Mouse (Mus musculus) heart, adult 8-10 months (tissue): ENCODE measurements around the gene Kcnip4. TPM values are rescaled to one million over a fixed set of nuclear protein-coding genes. Genes with fewer than 3 reads are reported as not detected.
A peak's percentile ranks its signal among the peaks of the same experiment; 100 is the strongest.

ENCODE experiments used
- DNase-seq: peaks from one replicate; pipeline ENCODE4 v3.0.0; 2022; ENCODE audit warnings: low spot score
- total RNA-seq, 4 experiments: library from RNA; stranded (reverse); gene quantifications; 2 replicates each; pipeline ENCODE4 v1.2.4; 2022

Gene Kcnip4
- total RNA-seq, 4 experiments from 2014 or later: 0.12 to 0.20 TPM; not detected in 2

- no peak for DNase-seq
These were observed 1112.4 kb downstream of the Kcnip4 start for GRCm38 (mm10) chr5:48412261-48412660.

DNA sequence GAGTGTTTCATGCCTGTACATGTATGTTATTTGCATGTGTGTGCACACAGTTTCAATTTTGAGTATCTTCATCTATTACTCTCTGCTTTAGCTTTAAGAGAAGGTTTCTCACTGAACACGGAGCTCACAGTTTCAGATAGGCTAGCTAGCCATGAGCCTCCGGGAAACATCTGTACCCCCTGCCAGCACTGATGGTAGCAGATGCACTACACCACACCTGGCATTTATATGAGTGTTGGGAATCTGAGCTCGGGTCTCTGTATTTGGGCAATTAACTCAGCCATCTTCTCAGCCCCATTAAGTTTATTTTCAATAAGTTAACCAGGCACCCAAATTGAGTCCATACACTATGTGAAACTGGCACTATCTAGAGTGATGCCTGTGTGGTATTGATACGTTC is 1113.2 kb downstream of the Kcnip4 start:
- DNase-seq: no peak

- no peak for DNase-seq
These were observed 1114.4 kb downstream of the Kcnip4 start for GRCm38 (mm10) chr5:48410348-48410747.

- DNase-seq: no peak
These were observed 1116.4 kb downstream of the Kcnip4 start for GRCm38 (mm10) chr5:48408276-48408675.

- DNase-seq: peak; percentile 11
These were observed 1122.2 kb downstream of the Kcnip4 start for GRCm38 (mm10) chr5:48402497-48402896.

- DNase-seq: peak; percentile 93
These were observed 1152.6 kb downstream of the Kcnip4 start for GRCm38 (mm10) chr5:48371890-48372766.

DNA sequence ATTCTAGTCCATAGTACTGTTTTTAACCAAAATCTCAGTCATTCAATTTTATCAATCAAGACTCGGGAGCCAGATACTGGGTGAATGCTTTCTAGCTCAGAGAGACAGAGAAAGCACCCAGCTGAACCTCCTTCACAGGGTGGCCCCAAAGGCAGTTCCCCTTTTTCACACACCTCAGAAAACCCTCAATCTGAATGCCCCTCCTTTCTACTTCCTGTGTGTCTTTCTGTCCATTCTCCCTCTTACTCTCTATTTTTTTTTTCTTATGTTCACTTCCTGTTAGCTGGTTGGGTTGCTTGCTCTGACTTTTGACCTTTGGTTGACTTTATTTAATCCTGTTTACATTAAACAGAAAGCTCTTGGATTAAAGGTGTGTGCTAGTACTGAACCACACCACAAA is 1175.4 kb downstream of the Kcnip4 start:
- DNase-seq: no peak

- DNase-seq: no peak
These were observed 1178.6 kb downstream of the Kcnip4 start for GRCm38 (mm10) chr5:48345983-48346648.

- DNase-seq: peak; percentile 16
These were observed 1179.4 kb downstream of the Kcnip4 start for GRCm38 (mm10) chr5:48345095-48345982.

GRCm38 (mm10) chr5:48340808-48341433 is 1183.8 kb downstream of the Kcnip4 start:
- no peak for DNase-seq
